Mouse (Mus musculus) activated CD4-positive, CD25-positive, alpha-beta regulatory T cell, adult 4 months (primary cell): ENCODE results near the gene Sycp2. TPM values are rescaled to one million over a fixed set of nuclear protein-coding genes. Genes with fewer than 3 reads are reported as not detected.
"Not testable (repeated sequence)": the region's sequence is repeated elsewhere in the genome, so short reads cannot be mapped to it uniquely, and the experiment has no call there.

Experiments
- ATAC-seq: one replicate; pipeline ENCODE4 v1.8.0; 2017
- polyA plus RNA-seq, 2 experiments: library from polyadenylated mRNA; unstranded; fragments of 100-300 nt; shearing (Covaris generic); gene quantifications; one replicate each; pipeline ENCODE4 v1.2.1; 2017

Sycp2 gene
- polyA plus RNA-seq, 2 experiments from 2014 or later, result 0.21 TPM; not detected in 1

DNA sequence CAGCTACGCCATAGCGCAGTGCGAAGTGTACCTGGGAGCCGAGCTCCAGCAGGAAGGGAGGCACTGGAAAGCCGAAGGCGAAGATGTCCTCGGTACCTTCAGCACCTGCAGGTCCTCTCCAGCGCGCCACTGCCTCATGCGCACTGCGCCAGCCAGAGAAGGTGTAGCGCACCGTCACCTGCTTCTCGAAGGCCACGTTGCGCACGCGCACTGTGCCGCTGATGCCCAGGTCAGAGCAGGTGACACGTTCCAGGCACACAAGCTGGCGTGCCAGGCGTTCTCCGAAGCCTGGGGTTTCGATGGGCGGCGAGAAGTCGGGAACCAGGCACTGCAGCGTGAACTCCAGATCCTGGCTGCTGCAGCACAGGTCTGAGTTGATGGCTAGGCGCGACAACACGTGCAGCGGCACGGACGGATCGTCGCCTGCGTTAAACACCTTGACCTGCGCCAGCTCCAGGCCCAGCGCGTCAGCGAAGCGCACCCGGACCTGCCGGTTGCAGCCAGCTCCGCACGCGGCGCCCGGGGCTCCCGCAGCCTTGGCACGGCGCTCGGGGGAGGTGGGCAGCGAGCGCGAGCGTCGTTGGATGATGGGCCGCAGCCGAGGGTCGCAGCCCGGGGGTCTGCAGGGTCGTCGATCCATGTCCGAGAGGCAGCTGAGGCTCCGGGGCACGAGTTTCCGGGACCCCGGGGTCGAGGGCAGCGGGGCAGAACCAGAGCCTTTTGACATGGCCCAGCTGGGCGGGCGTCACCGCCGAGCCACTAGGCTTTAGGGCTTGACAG, 6.2 kb upstream of the Sycp2 start:
- no peak for ATAC-seq

DNA sequence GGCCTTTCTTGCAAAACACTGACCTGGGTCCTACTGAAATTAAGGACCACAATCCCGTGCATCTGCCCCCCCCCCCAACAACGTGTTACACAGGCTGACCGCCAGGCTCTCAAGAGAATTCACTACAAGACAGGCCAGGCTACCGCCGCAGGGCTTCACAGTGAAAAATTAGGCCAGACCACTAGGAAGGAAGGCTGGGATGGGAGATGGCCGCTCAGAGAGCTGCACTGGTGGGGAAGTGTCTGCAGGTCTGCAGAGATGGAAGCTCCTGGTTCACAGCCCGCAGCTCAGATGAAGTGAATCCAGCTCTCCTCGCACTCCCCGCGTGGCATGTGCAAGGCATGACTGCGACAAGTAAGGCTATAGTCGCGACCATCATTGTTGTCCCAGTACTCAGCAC, 5.6 kb upstream of the Sycp2 start:
- ATAC-seq, result no peak

DNA sequence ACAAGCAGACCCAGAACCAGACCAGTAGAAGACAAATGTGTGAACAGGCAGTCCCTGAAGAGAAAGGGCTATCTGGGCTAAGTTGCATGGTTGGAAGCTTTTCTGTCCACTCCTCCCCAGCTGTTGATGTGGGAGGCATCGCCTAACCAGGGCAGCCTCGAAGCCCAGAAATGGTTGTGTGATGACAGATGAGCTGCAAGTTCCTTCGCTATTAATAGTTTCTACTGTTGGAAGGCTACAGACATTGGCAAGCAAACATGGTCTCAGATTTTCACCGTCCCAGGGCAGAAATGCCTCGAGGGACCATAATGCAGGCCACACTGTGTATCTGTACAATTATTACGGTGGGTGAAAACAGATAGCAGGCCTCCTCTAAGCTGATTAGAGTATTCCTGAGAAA, 5.1 kb upstream of the Sycp2 start:
- no peak for ATAC-seq

DNA sequence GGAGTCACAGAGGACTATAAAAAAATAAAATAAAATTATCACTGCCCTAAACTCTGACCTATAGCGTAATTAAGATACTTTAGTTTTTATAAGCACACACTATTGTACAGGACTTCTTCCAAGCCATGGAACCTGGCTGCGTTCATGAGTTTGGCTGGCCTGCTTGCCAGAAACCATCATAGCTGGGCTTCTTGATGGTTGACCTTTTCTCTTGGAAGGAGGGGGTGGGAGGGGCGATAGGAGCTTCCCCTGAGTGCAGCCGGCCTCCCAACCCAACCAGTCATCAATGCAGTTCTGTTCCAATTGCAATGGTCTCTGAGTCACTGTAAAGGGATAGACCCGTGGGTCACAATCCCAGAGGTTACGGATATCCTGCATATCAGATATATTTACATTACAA, 2.8 kb upstream of the Sycp2 start:
- no peak for ATAC-seq

DNA sequence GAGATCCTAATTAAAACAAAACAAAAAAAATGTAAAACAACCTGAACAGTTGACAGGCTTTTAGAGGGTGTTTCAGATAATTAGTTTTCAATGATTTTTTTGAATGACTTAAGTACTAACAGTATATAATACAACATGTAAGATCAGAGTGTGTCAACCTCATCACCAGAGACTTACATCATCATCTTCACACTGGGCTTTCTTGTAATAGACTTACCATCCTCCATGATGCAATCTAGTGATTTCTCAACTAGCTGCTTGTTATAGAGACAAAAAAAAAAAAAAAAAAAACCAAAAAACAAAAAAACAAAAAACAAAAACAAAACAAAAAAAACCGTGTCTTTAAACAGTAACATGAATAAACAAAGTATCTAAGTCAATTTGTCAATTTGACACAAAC, 1.5 kb upstream of the Sycp2 start:
- ATAC-seq, result no peak

DNA sequence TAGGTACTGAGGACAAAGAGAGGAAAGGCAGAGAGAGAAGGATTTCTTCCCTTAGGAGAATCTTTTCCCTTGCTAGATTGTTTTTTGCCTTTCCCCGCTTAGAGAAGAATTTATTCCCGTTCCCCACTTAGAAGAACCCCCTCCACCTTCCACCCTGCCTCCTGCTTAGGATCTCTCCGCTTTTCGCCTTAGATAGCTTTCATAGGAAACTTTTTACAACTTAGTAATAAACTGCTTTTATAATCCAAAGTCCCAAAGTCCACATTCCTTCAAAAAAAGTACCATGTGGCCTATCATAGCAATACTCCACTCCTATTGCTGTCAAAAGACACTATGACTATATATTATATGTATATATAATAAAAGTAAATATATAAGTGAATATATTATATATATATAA, 64.9 kb downstream of the Sycp2 start:
- no peak for ATAC-seq

DNA sequence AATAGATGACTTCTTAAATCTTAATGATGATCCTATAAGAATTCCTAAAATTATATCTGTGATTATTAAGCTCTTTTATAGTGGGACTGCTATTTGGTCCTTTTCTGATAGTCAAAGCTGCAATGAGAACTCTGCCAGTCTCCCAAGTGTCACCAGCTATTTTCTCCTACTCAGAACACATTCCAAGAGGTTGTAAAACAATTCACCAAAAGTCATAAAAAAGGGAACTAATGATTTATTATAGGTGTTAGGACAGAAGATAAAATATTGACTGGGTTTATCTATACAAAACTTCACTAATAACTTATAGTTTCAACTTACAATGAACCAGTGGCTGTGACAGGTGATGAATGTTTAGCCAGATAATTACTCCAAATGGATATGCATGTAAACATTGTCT, 65.4 kb downstream of the Sycp2 start:
- not testable (repeated sequence) for ATAC-seq

DNA sequence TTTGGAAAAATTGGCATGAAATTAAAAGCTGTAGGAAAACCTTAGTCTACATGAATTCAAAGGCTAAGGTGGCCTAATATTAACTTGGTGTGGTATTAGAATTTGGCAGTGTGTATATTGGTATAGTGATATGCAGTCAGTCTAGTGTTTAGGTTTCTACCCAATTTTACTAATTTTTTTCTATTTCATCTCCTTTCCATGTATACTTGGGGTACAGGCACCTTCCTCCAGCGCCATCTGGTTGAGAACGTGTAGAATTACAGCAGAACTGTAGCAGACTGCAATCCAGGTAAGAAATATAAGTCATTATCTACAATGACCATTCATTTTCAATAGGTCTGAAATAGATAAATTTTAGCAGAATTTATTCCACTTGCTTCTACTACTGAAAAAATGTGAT, 68.4 kb downstream of the Sycp2 start:
- ATAC-seq, result no peak

DNA sequence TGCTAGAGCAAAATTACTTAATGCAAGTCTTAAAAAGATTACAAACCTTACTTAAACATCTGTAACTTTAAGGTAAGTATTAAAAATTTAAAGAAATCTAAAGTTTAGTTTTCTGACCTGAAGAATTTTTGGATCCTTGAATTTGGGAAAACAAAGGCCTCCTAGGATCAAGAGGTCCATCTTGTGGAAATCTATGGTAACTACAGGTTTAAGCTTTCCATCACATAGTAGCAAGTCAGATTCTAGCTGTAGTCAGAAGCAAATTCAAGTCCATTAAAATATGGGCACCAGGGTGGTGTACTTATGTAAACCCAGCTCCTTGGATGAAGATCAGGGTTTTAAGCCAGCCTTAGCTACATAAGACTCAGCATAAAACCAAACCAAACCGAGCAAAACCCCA, 69.6 kb downstream of the Sycp2 start:
- no peak for ATAC-seq

DNA sequence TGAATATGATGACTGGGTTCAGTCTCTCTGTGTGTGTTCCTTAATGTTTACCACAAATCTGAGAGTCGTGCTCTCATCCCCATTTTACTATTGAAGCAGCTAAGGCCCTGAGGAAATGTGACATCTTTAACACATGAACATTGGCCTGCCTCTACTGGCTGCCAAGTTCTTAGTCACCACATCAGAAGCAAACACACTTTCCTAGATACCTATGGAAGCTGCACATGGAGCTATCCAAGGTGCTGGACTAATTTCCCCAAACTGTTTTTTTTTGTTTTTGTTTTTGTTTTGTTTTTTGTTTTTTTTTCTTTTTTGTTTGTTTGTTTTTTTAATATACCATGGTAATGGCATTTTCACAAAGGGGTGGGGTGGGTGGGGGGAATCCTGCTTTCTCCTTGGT, 77.5 kb downstream of the Sycp2 start:
- ATAC-seq, result no peak

DNA sequence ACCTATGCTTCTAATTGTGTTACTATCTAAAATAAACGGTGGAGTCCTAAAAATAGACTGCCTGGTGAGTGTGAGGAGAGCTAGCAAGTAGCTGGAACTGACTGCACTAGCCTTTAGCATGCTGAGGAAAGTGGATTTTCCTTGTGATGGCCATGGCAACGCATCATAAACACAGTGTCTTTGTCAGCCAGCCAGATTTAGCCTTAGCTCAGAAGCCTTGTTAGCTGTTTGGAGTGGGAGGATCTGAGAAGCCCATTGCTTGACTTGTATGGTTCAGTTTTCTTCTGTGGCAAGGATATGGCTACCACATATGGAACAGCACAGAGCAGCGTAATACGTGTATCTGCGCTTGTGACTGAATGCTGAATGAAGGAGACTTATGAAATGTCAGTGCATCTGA, 77.9 kb downstream of the Sycp2 start:
- ATAC-seq, result no peak

DNA sequence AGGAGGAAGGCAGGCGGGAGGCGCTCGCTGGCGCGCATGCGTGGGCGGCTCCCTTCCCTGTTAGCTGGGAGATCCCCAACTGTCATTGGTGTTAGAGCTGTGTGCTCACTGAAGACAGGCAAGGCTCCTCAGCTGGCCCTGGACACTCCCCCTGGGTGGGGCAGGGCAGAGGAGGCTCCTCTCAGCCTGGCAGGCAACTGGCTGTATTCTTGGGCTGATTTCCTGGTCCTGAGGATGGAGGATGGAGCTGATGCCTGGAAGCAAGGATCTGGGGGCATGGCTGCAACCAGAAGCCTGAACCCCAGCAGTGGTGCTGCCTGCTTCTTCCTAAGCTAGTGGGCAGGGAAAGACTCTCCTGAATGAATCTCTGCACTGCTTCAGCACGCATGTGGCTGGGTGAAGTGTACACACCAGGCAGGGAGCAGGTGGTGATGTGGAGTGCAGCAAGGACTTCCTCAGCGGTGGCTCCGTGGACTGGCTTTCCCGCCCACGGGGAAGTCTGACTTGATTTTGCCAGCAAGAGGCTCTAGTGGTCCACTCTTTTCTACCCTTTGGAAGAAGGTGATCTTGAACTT, 79.9 kb downstream of the Sycp2 start:
- no peak for ATAC-seq

DNA sequence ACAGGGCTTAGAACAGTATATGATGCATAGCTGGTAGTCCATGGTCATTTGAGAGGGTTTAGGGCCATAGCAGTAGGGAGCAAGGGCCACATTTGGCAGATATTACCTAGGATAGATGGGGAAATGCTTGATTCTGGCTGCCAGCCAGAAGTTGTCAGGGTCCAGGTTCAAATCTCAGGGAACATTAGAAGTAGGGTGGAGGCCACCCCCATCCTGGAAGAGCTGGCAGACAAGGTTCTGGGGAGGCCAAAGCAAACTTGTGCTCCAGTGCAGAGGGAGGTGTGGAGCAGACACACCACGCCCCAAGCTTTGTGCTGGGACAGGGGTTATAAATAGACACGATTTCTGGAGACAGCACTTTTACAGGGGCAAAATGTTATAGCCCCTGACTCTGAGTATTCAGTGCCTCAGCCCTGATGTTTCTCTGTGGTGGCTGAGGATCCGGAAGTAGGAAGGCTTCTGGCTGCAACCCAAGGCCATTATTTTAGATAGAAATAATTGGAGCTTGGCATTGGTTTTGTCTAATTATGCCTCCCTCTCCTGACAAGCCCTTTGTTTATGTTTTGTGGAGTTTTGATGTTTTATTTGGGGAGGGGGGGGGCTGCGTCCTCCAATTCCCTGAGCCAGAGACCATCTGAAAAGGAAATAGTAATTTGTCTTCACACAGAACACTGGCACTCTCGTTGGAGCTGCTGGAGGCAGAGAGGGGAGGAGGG, 80.6 kb downstream of the Sycp2 start:
- ATAC-seq, result no peak

DNA sequence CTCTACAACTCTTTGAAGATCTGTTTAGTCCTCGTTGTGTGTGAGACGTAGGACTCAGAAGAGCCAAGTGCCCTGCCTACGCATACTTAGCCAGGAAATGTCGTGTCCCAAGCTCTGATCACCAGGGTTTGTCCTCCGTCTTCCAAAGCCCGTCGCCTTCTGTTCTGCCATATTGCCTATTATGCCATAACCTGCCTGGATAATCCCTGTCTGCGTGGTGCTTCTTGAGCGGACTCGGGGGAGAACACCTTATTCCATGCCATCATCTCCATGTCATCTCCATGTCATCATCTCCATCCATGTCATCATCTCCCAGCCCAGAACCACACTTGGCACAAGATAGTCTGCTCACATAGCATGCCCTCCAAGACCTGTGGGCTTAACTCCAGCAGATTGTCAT, 81.4 kb downstream of the Sycp2 start:
- ATAC-seq, result no peak

DNA sequence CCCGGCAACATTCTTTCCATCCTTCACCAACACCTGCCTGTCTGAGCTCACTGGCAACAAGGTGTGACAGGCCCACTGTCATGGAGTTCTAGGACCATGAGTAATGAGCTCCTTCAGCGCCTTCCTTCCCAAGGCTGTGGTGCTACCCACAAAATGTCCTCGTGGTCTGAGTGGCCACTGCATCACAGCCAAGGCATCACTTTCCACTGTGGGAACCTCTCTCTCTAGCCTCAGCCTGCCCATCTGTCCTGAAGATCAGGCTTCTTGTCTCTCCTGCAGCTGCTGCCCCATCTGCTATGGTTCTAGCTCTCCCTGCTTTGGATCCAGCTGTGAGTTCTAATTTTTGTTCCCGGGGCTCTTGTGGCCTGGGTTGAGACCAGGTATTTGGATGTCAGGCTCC, 82.7 kb downstream of the Sycp2 start:
- no peak for ATAC-seq

DNA sequence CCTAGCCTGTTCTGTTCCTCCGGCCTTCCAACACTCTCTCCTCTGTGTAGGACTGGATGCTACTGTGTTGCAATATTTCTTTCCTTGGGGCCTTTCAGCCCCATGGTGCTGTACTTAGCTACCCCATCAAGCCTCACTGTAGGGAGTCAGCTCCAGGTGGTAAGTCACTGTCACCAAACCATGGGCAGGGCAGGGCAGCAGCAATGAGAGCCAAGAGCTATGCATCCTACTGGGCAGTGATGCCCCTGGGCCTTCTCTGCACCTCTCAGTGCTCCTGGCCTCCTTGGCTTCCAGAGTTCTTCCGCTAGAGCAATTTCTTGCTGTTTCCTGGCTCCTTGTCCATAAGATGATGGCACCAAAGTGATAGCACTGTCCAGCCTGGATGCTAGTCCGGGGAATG, 83.1 kb downstream of the Sycp2 start:
- no peak for ATAC-seq

DNA sequence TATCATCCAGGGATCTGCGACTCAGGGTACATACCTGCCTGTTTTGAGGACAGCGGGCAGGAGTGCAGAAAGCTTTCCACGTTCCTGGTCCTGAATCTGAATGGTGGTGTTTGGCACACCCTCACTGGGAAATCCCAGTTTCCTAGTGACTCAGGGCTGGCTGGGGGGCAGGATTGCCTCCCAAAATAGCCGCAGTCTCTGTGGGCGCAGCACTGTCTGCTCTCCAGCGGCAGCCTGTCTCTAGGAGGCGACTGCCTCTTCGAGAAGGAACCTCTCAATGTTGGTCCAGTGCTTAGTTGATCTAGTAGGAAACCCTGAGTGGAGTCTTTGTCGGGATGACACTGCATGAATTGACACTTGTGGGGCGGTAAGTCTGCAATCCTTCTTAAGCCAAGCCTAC, 86.2 kb downstream of the Sycp2 start:
- no peak for ATAC-seq

DNA sequence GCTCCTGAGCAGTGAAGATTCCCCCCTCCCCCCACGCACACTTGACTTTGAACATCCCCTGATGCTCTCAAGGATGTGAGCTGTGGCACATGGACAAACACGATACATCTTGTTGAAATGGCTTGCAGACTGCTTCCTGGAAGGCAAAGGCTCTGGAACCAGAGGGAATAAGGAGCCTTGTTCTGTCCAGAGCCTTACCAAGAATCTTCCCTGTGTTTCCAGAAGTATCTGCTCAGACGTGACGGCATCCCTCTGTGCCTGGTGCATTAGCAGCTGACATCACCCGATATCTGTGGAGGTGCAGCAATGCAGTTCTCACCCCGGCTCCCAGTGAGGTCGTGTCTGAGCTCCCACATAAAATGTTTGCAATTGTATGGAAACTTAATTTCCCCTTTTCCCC, 87.7 kb downstream of the Sycp2 start:
- no peak for ATAC-seq

DNA sequence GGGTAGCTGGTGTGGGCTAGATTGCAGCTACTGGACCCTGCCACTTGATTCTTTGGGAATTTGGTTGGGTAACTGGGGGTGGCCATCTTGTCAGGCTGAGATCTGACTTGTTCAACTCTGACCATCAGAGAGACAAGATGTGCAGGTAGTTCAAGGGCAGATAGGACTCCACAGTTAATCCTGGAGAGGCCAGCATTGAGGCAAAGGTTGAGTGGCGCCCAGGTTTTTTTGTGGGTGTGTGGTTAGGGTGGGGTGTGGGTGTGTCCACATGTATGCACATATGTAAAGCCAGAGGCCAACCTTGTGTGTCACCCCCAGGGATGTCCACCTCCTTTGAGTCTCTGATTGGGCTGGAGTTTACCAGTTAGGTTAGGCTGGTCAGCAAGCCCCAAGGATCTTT, 91.2 kb downstream of the Sycp2 start:
- ATAC-seq, result no peak

DNA sequence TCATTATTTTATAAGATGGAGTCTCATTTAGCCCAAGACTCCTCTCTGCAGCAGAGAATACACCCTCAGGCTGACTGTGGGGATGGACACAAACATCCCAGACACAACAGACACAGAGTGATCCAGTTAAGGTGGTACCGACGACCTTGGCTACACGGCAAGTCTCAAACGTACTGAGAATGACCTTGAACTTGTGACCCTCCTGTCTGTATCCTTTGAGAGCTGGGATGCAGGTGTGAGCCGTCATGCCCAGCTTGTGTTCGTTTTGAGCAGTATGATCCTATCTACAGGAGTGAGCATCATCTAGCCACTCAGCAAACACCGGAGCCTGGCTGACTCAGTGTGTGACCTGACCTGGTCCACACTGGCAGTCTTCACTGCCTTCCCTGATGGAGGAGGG, 93.9 kb downstream of the Sycp2 start:
- ATAC-seq, result no peak

DNA sequence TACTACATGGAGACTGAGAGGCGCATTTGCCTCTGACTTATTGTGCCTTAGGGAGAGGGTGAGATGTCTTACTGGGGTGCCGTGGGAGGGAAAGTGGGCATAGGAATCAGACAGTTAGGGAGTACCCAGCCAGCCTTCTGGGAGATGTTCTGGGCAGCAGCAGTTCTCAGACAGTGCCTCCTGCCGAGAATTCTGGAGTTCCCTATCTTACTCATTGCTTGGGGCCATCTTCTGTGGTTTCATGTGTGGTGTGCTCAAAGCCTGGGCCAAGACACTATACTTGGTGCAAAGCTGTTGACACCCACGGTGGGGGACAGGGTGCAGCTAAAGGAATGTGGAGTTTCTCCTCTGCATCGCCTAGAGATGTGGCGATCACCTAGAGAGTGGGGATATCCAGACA, 102.8 kb downstream of the Sycp2 start:
- no peak for ATAC-seq

DNA sequence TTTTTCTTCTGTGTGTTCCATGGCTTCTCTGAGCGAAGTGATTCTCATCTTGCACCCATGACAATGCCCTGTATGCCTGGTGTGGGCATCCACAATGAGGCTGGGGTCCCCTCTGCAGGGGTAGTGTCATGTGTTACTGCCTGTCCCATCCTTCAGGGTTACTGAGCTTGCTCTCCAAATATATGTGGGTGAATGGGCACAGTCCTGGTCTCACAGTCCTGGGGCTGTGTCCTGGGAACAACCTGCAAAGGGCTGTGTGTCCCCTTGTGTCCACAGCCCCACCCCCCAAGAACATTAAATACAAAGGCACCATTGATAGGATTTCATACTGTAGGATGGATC, 103.3 kb downstream of the Sycp2 start:
- no peak for ATAC-seq

DNA sequence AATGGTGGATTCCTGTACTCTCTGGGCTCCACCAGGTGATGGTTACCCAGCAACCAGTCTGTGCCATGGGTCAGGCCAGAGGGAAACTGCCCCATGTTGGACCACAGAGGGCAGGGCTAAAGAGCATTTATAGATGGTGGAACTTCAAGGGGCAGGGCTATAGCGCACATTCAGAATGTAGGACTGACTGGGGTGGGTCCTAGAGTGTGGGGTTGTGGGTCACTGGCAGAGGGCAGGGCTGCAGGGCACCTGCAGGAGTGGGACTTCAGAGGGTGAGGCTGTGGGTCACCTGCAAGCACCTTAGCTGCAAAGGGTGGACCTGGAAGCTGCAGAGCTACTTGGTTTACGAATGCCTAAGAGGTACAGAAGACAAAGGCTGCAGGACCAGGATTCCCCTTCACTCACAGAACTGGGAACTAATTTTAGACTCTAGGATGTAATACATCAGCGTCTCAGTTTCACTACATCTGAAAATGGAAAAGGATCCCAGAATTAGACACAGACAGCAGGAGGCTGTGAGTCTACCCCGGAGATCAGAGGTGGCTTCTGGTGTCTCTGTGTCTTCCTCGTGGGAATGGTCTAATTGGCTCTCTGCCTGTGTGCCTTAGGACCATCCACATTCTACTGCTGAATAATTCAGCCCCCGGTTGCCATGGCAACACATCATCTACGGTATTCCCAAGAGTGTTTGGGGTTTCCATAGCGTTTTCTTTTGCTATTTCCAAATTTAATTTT, 103.9 kb downstream of the Sycp2 start:
- ATAC-seq, result no peak
